Mouse (Mus musculus) cortical plate, adult 2 months (tissue): Measurements from ENCODE around the gene Zcrb1. TPM values are rescaled to one million over a fixed set of nuclear protein-coding genes. Genes with fewer than 3 reads are reported as not detected.
"Not testable (repeated sequence)": the region's sequence is repeated elsewhere in the genome, so short reads cannot be mapped to it uniquely, and the experiment has no call there.

ENCODE experiments used
- H3K27ac ChIP-seq: fragments of 200-500 bp; 2 replicates; pipeline ENCODE4 v1.5.1; 2012; ENCODE audit warnings: low read length, control low read depth, inconsistent platforms; ENCODE audit not compliant: insufficient read depth
- H3K4me1 ChIP-seq: fragments of 200-500 bp; 2 replicates; pipeline ENCODE4 v1.6.1; 2011; ENCODE audit warnings: low read length; ENCODE audit not compliant: control insufficient read depth, insufficient read depth
- H3K4me3 ChIP-seq: fragments of 200-500 bp; 2 replicates; pipeline ENCODE4 v1.5.1; 2011; ENCODE audit warnings: mild to moderate bottlenecking, low read length, control low read depth; ENCODE audit not compliant: insufficient read depth
- CTCF ChIP-seq: fragments of 200-500 bp; IDR thresholded peaks from 2 replicates; pipeline ENCODE4 v1.5.1; 2011; ENCODE audit warnings: mild to moderate bottlenecking, control low read depth, low read length; ENCODE audit not compliant: insufficient read depth; ENCODE audit errors: extremely low read depth
- POLR2A ChIP-seq: fragments of 200-500 bp; IDR thresholded peaks from 2 replicates; pipeline ENCODE4 v1.6.1; 2011; ENCODE audit warnings: mild to moderate bottlenecking, low read length, control low read depth; ENCODE audit not compliant: insufficient read depth; ENCODE audit errors: extremely low read depth
- polyA plus RNA-seq: library from polyadenylated mRNA; depleted of rRNA; stranded (reverse); fragments of >200 nt; gene quantifications from 2 replicates; pipeline ENCODE4 v1.2.3, GENCODE M21; 2012; rRNA removed

Zcrb1 gene
- polyA plus RNA-seq, 1 experiment, result 133 TPM

GRCm38 (mm10) chr15:93375696-93376095 is 22.4 kb downstream of the Zcrb1 start:
- no peak overlapping the region for H3K4me3 ChIP-seq
- H3K4me1 ChIP-seq, result no peaks in the 10 kb centered on the region
- no peak overlapping the region for H3K27ac ChIP-seq
- TF ChIP-seq CTCF (no peak), POLR2A (no peak)

- not testable (repeated sequence) for H3K27ac ChIP-seq, H3K4me1 ChIP-seq, H3K4me3 ChIP-seq
Measured at GRCm38 (mm10) chr15:93372525-93373119, 25.5 kb downstream of the Zcrb1 start.

GRCm38 (mm10) chr15:93371838-93372237 is 26.3 kb downstream of the Zcrb1 start:
- no peaks in the 10 kb centered on the region for H3K4me1 ChIP-seq
- 0 out of 2 replicates have a peak, but pooled peaks have one; percentile 10 for TF ChIP-seq CTCF
- no peak for TF ChIP-seq POLR2A
- H3K4me3 ChIP-seq, result no peak overlapping the region
- H3K27ac ChIP-seq, result no peak overlapping the region

- TF ChIP-seq POLR2A, result no peak
- TF ChIP-seq CTCF, result no peak
- no peaks in the 10 kb centered on the region for H3K4me1 ChIP-seq
- H3K4me3 ChIP-seq, result no peak overlapping the region
- no peak overlapping the region for H3K27ac ChIP-seq
Measured at GRCm38 (mm10) chr15:93368558-93368957, 29.6 kb downstream of the Zcrb1 start.

- Histone ChIP-seq H3K27ac (no peak overlapping the region), H3K4me1 (no peaks in the 10 kb centered on the region), H3K4me3 (no peak overlapping the region)
- TF ChIP-seq POLR2A (no peak), CTCF (no peak)
Measured at GRCm38 (mm10) chr15:93365561-93365960, 32.6 kb downstream of the Zcrb1 start.

GRCm38 (mm10) chr15:93358346-93359095 is 39.6 kb downstream of the Zcrb1 start:
- Histone ChIP-seq H3K27ac (no peak overlapping the region), H3K4me1 (no peaks in the 10 kb centered on the region), H3K4me3 (no peak overlapping the region)
- TF ChIP-seq CTCF (no peak), POLR2A (no peak)

GRCm38 (mm10) chr15:93340630-93341379 is 57.3 kb downstream of the Zcrb1 start:
- no peak overlapping the region for H3K4me3 ChIP-seq
- no peak overlapping the region for H3K27ac ChIP-seq
- H3K4me1 ChIP-seq, result no peaks in the 10 kb centered on the region
- TF ChIP-seq CTCF (no peak), POLR2A (no peak)

GRCm38 (mm10) chr15:93336925-93337761 is 61.0 kb downstream of the Zcrb1 start, which contains the start of gene Yaf2:
Gene Yaf2 (minus strand): TSS chr15:93336935.
- Histone ChIP-seq H3K4me1 (no peaks in the 10 kb centered on the region), H3K4me3 (peak within 1 kb of the TSS; percentile 43), H3K27ac (peak within 1 kb of the TSS; percentile 78)
- TF ChIP-seq POLR2A, result peak; percentile 40; the same call in 1 of the 2 replicates
- TF ChIP-seq CTCF, result no peak

GRCm38 (mm10) chr15:93336658-93336924 is 61.5 kb downstream of the Zcrb1 start:
- peak overlapping the region; percentile 43 for H3K4me3 ChIP-seq
- peak overlapping the region; percentile 78; the same call in 1 of the 2 replicates for H3K27ac ChIP-seq
- H3K4me1 ChIP-seq, result no peaks in the 10 kb centered on the region
- TF ChIP-seq CTCF (no peak), POLR2A (no peak)

Other genes starting within 250 kb of the Zcrb1 start
- 7.2 and 8.0 TPM in 2 replicates for gene Gxylt1, start 123.2 kb downstream of the Zcrb1 start, polyA plus RNA-seq
- 141 and 144 TPM in 2 replicates for gene Yaf2, start 61.4 kb downstream of the Zcrb1 start, polyA plus RNA-seq
- 21.5 and 23.0 TPM in 2 replicates for gene Pphln1, start within 50 bp of the Zcrb1 start, polyA plus RNA-seq
- gene Prickle1, start 197.6 kb upstream of the Zcrb1 start, polyA plus RNA-seq, result 51.8 and 53.1 TPM in 2 replicates